Mouse (Mus musculus) midbrain, embryonic 16.5 days (tissue): ENCODE results near the gene Gstt3. TPM values are rescaled to one million over a fixed set of nuclear protein-coding genes. Genes with fewer than 3 reads are reported as not detected.

Experiments
- ATAC-seq: fragments of 200-750 bp; cut with Nextera tagmentation; 2 replicates; pipeline ENCODE4 v1.8.0; 2017; ENCODE audit warnings: moderate TSS enrichment
- H3K27ac ChIP-seq: fragments of 300-500 bp; sonication (generic); 2 replicates; pipeline ENCODE4 v1.5.1; 2014; ENCODE audit warnings: mild to moderate bottlenecking, low read length, mixed read lengths
- H3K27me3 ChIP-seq: fragments of 300-500 bp; sonication (generic); 2 replicates; pipeline ENCODE4 v1.6.1; 2014; ENCODE audit warnings: low read depth, low read length, mixed read lengths; ENCODE audit not compliant: control insufficient read depth, insufficient read depth
- H3K36me3 ChIP-seq: fragments of 300-500 bp; sonication (generic); 2 replicates; pipeline ENCODE4 v1.6.1; 2014; ENCODE audit warnings: mild to moderate bottlenecking, low read length, moderate library complexity, mixed read lengths; ENCODE audit not compliant: control insufficient read depth, insufficient read depth
- H3K4me1 ChIP-seq: fragments of 300-500 bp; sonication (generic); 2 replicates; pipeline ENCODE4 v1.6.1; 2014; ENCODE audit warnings: mild to moderate bottlenecking, low read length, mixed read lengths; ENCODE audit not compliant: control insufficient read depth, insufficient read depth
- H3K4me2 ChIP-seq: fragments of 300-500 bp; sonication (generic); 2 replicates; pipeline ENCODE4 v1.6.1; 2014; ENCODE audit warnings: mild to moderate bottlenecking, low read length, mixed read lengths
- H3K4me3 ChIP-seq: fragments of 300-500 bp; sonication (generic); 2 replicates; pipeline ENCODE4 v1.5.1; 2014; ENCODE audit warnings: low read depth, mild to moderate bottlenecking, low read length, moderate library complexity, mixed read lengths
- H3K9ac ChIP-seq: fragments of 300-500 bp; sonication (generic); 2 replicates; pipeline ENCODE4 v1.6.1; 2014; ENCODE audit warnings: low read depth, low read length, mixed read lengths
- H3K9me3 ChIP-seq: fragments of 300-500 bp; sonication (generic); replicated peaks from 2 replicates; pipeline ENCODE4 v1.6.1; 2014; ENCODE audit warnings: mild to moderate bottlenecking, low read length, mixed read lengths; ENCODE audit not compliant: control insufficient read depth, poor library complexity, severe bottlenecking
- WGBS: fragments of 180-500 bp; shearing (Covaris S2); extraction: QIAGEN DNeasy Blood & Tissue Kit; methylation state at CpG from one replicate; pipeline ENCODE4 v1.1.7; 2014; 5-methylcytosine and 5-hydroxymethylcytosine counted together
- polyA plus RNA-seq: library from polyadenylated mRNA; unstranded; fragments of >200 nt; fragmentation: Nextera tagmentation; extraction: Ambion mirVana; gene quantifications from 2 replicates; pipeline ENCODE4 v1.2.1, GENCODE M21; 2015

Gene Gstt3
- polyA plus RNA-seq, 1 experiment from 2014 or later = 1.4 TPM

DNA sequence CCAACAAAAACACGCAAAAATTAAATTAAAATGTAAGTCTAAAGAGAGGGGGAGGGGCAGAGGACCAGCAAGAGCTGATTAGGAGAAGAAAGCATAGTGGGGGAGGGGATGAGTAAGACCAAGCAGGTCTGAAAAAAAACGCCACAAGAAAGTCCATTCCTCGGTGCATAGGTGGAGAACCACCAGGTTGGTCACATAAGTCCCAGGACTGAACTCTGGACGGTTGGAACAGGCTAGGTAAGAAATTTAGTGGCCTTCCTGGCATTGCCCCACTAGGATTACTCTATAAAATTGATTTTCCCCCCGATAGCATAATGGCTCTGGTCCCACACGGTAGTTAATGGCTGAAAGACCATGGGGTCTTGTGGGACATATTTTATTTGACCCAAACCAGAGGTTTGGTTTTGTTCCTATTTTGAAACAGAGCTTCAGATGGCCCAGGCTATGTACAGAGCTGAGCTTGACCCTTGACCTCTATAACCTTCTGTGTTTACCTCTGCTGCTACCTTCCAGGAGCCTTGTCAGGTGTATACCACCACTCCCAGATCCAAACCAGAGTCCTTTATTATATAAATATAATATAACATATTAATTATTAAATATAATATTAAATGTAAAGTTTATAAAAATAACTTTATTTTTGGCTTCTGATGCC lies 8.0 kb upstream of the Gstt3 start:
- no peak overlapping the region for H3K9ac ChIP-seq
- no peaks in the 10 kb centered on the region for H3K4me1 ChIP-seq
- no peak for ATAC-seq
- WGBS = 77% methylated on average over 6 of the region's 6 CpGs
- H3K9me3 ChIP-seq = no peaks in the 10 kb centered on the region
- H3K27ac ChIP-seq = no peak overlapping the region
- H3K36me3 ChIP-seq = no peaks in the 10 kb centered on the region
- no peaks in the 10 kb centered on the region for H3K27me3 ChIP-seq
- H3K4me3 ChIP-seq = no peak overlapping the region
- no peak overlapping the region for H3K4me2 ChIP-seq

GRCm38 (mm10) chr10:75788277-75788676 lies 7.1 kb upstream of the Gstt3 start:
- ATAC-seq = no peak
- no peaks in the 10 kb centered on the region for H3K9me3 ChIP-seq
- no peaks in the 10 kb centered on the region for H3K27me3 ChIP-seq
- no peak overlapping the region for H3K9ac ChIP-seq
- H3K4me2 ChIP-seq = no peak overlapping the region
- H3K27ac ChIP-seq = no peak overlapping the region
- no peaks in the 10 kb centered on the region for H3K36me3 ChIP-seq
- 94% methylated on average over 8 of the region's 8 CpGs for WGBS
- no peak overlapping the region for H3K4me3 ChIP-seq
- H3K4me1 ChIP-seq = no peaks in the 10 kb centered on the region

- ATAC-seq = no peak
- WGBS = 72% methylated on average over 1 of the region's 1 CpGs
- Histone ChIP-seq H3K27me3 (peaks cover 14% of the 10 kb centered on the region), H3K36me3 (no peaks in the 10 kb centered on the region), H3K4me1 (peaks cover 3% of the 10 kb centered on the region; the same call in 1 of the 2 replicates), H3K4me2 (no peak overlapping the region), H3K9me3 (no peaks in the 10 kb centered on the region), H3K4me3 (no peak overlapping the region), H3K27ac (no peak overlapping the region), H3K9ac (no peak overlapping the region)
These were observed 4.2 kb upstream of the Gstt3 start for GRCm38 (mm10) chr10:75785442-75785841.

DNA sequence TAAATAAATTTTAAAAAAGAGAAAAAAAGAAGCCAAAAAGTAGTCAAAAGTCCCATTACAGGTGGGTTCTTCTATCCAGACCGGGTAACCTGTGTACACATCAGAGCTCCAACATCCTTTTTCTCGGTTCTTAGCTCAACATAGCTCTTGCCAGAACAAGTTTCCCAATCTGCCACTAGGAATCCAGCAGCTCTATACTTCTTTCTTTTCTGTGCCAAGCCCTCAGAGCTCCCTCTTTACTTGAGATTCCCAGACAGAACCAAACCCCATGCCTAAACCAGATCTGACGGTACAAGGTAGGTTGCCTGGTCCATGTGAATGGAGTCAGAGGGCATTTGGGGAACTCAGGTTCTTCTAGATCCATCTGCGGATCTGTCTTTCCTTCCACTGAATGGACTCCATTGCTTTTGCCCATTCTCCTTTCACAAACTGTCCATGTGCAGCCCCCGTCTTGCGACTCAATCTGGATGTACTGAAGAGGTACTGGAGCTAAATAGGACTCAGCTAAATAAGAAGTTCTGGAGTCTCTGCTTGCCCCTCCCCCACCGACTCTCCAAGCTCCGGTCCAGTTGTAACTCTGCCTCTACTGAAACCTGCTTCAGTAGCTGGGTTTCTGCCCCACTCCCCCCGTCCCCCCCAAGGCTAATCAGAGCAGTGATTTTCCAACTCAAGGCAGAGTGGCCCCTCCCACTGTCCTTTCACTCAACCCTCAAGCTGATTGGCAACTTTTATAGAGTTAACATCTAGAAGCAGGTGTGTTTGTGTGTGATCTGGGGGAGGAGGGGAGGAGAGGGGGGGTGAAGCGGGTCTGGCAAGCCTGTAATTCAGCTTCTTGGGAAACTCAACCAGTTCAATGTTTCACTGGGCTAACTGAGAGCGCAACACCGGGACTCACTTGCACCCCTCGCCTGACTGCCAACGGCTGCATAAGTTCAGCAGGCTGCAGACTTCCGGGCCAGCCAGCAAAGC lies 1.7 kb downstream of the Gstt3 start:
- Histone ChIP-seq H3K4me2 (no peak overlapping the region), H3K36me3 (no peaks in the 10 kb centered on the region), H3K27ac (no peak overlapping the region), H3K9me3 (0 out of 2 replicates have a peak, but pooled peaks cover 2% of the 10 kb centered on the region), H3K27me3 (peaks cover 38% of the 10 kb centered on the region), H3K9ac (no peak overlapping the region), H3K4me1 (peaks cover 5% of the 10 kb centered on the region; the same call in 1 of the 2 replicates), H3K4me3 (no peak overlapping the region)
- 37% methylated on average over 15 of the region's 15 CpGs for WGBS
- ATAC-seq = no peak

GRCm38 (mm10) chr10:75777885-75778284 lies 3.3 kb downstream of the Gstt3 start:
- Histone ChIP-seq H3K9me3 (0 out of 2 replicates have a peak, but pooled peaks cover 2% of the 10 kb centered on the region), H3K9ac (no peak overlapping the region), H3K4me2 (no peak overlapping the region), H3K4me1 (peaks cover 5% of the 10 kb centered on the region; the same call in 1 of the 2 replicates), H3K4me3 (no peak overlapping the region), H3K36me3 (no peaks in the 10 kb centered on the region), H3K27ac (no peak overlapping the region), H3K27me3 (peaks cover 38% of the 10 kb centered on the region)
- ATAC-seq = no peak
- 77% methylated on average over 2 of the region's 2 CpGs for WGBS

DNA sequence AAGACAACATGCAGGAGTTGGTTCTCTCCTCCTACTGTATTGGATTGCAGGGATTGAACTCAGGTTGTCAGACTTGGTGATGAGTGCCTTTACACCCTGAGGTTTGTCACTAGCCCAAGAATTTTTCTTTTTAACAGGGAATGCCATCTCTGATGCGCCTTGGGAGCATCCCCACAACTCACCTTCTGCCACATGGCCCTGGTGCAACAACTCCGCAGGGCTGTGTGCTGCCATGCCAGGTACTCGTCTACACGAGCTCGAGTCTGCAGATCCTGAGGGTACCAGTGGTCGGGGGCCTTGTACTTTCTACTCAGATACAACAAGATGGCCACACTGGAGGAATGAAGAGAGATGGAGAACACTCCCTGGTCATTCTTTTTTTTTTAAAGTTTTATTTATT lies 4.7 kb downstream of the Gstt3 start:
- ATAC-seq = no peak
- WGBS = 88% methylated on average over 6 of the region's 6 CpGs
- Histone ChIP-seq H3K9ac (no peak overlapping the region), H3K9me3 (0 out of 2 replicates have a peak, but pooled peaks cover 2% of the 10 kb centered on the region), H3K4me1 (peaks cover 10% of the 10 kb centered on the region), H3K36me3 (no peaks in the 10 kb centered on the region), H3K4me2 (no peak overlapping the region), H3K4me3 (no peak overlapping the region), H3K27ac (no peak overlapping the region), H3K27me3 (peaks cover 32% of the 10 kb centered on the region)

DNA sequence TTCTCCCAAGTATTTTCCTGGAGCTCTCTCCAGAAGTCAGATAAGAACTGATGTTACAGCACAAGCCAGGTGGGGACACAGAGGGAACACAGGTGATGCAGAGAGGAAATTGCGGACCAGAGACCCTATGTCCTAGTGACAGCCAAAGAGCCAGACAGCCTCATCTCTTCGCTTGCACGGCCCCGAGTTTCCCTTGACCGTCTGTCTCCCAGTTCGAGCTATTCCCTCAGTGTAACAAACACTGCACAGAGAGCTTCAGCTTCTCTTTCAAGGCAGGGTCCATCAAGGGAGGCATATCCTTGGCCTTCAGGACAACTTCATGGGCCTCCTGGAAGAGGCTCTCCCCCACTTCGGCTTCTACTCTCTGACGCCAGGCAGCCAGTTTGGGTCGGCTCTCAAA lies 6.6 kb downstream of the Gstt3 start:
- Histone ChIP-seq H3K27me3 (peaks cover 17% of the 10 kb centered on the region), H3K27ac (no peak overlapping the region), H3K4me3 (no peak overlapping the region), H3K36me3 (no peaks in the 10 kb centered on the region), H3K9me3 (0 out of 2 replicates have a peak, but pooled peaks cover 2% of the 10 kb centered on the region), H3K4me1 (peaks cover 5% of the 10 kb centered on the region), H3K4me2 (no peak overlapping the region), H3K9ac (no peak overlapping the region)
- ATAC-seq = no peak
- WGBS = 95% methylated on average over 9 of the region's 9 CpGs

DNA sequence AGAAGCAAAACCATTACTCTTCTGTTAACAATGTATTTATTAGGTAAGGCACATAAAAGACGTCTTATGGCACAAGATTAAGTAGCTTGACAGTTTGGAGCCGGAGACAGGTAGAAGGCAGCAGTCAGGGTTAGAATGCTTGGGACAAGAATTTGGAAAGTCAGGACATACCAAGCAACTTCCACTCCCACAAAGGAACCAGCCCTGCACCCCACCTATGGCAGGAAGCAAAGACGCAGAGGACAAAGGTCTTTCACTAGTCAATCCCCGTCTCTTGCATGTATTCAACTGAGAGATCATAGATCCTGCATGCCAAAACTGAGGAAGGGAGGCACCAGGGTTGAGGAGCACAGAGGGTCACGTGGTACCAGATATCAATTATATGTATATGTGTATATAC lies 7.1 kb downstream of the Gstt3 start:
- no peak overlapping the region for H3K9ac ChIP-seq
- no peak overlapping the region for H3K4me3 ChIP-seq
- H3K27me3 ChIP-seq = peaks cover 12% of the 10 kb centered on the region
- ATAC-seq = no peak
- WGBS = 93% methylated on average over 5 of the region's 5 CpGs
- H3K4me2 ChIP-seq = no peak overlapping the region
- H3K4me1 ChIP-seq = peaks cover 5% of the 10 kb centered on the region
- no peak overlapping the region for H3K27ac ChIP-seq
- 0 out of 2 replicates have a peak, but pooled peaks cover 2% of the 10 kb centered on the region for H3K9me3 ChIP-seq
- H3K36me3 ChIP-seq = no peaks in the 10 kb centered on the region
